Mouse (Mus musculus): ENCODE measurements around the gene Tmem95. TPM values are rescaled to one million over a fixed set of nuclear protein-coding genes. Genes with fewer than 3 reads are reported as not detected.

The Tmem95 gene
- total and polyA plus RNA-seq, 3 experiments, result not detected

- TF ChIP-seq SMC3 (IDR thresholded peaks at IDR 0.05; ENCODE audit: low read depth, low read length) (no peak), MEF2A (IDR thresholded peaks at IDR 0.05; ENCODE audit: borderline replicate concordance, low read depth, low read length) (no peak), JUND (conservative IDR thresholded peaks at IDR 0.05; ENCODE audit: low read depth, low read length) (no peak), BHLHE40 (IDR thresholded peaks at IDR 0.05; ENCODE audit: low read depth, low read length) (peak; percentile 42; the same call in 1 of the 2 replicates), POLR2A (IDR thresholded peaks at IDR 0.05; ENCODE audit: low read depth, low read length) (peak; percentile 51), ZNF384 (IDR thresholded peaks at IDR 0.05; ENCODE audit: low read depth, low read length) (peak; percentile 82), E2F4 (IDR thresholded peaks at IDR 0.05; ENCODE audit: insufficient replicate concordance, low read depth, low read length) (no peak)
These were observed 16.9 kb upstream of the Tmem95 start (continued) for GRCm38 (mm10) chr11:69894671-69895070.

DNA sequence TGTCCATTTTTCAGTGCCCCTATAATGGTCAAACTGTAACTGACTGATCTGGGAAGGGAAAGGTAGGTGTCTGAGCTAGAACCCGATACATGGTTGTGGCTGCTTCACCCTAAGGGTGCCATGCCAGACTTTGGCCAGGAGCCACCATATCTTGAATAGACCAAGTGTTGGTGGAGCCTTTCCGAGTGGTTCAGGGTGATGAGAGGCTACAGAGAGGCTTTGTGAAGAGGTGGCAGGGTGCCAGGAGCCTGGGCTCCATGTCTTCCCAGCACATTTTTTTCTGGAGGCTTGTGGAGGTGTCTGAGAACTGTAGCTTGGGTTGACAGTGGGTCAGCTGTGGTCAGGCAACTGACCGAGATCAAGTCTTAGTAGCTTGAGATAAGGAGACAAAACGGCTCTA lies 13.7 kb upstream of the Tmem95 start:
- in situ Hi-C loops (cut with MboI; ENCODE audit: low pct_ligation_motif_present, low pct_unique_long_range_greater_than_20kb, low sequenced_read_pairs), result no loop called here
- no peaks in the 10 kb centered on the region for H3K79me2 ChIP-seq (replicated peaks; ENCODE audit: control insufficient read depth, extremely low read depth, insufficient read depth, poor library complexity, severe bottlenecking)
- no peak overlapping the region for H3K27ac ChIP-seq (ENCODE audit: insufficient read depth, low read depth)
- TF ChIP-seq CTCF (conservative IDR thresholded peaks at IDR 0.05 in 1 of 2, IDR thresholded peaks at IDR 0.05 in 1 of 2; ENCODE audit: low read depth in 2 of 2, low read length in 2 of 2) (no peak), ZNF384 (IDR thresholded peaks at IDR 0.05; ENCODE audit: low read depth, low read length) (no peak), SIN3A (IDR thresholded peaks at IDR 0.05; ENCODE audit: low read length) (no peak), TBP (conservative IDR thresholded peaks at IDR 0.05; ENCODE audit: low read depth, low read length) (no peak), RAD21 (IDR thresholded peaks at IDR 0.05; ENCODE audit: low read depth, low read length) (no peak), POLR2AphosphoS2 (IDR thresholded peaks at IDR 0.05; ENCODE audit: low read depth, low read length) (no peak), GABPA (IDR thresholded peaks at IDR 0.05; ENCODE audit: insufficient replicate concordance, low read depth, low read length) (no peak), TCF12 (IDR thresholded peaks at IDR 0.05; ENCODE audit: low read depth, low read length) (no peak), MAZ (IDR thresholded peaks at IDR 0.05; ENCODE audit: low read depth, low read length) (no peak), BHLHE40 (IDR thresholded peaks at IDR 0.05; ENCODE audit: low read depth, low read length) (no peak), PAX5 (IDR thresholded peaks at IDR 0.05; ENCODE audit: low read length) (no peak), MAFK (IDR thresholded peaks at IDR 0.05; ENCODE audit: insufficient replicate concordance, low read length) (no peak)
- H3K36me3 ChIP-seq (replicated peaks in 1 of 2; ENCODE audit: control insufficient read depth in 1 of 2, insufficient read depth in 1 of 2, low read length in 1 of 2), result peaks cover 3 to 60% of the 10 kb centered on the region in 2 experiments
- no peak overlapping the region for H3K4me3 ChIP-seq (replicated peaks in 1 of 3; ENCODE audit: low read depth in 2 of 3, low read length in 2 of 3, poor library complexity in 1 of 3)
- H3K9me3 ChIP-seq (replicated peaks; ENCODE audit: low read length), result no peaks in the 10 kb centered on the region
- H3K27me3 ChIP-seq (replicated peaks), result no peaks in the 10 kb centered on the region
- peaks cover 5 to 22% of the 10 kb centered on the region in 2 experiments; a peak in 3 of 4 replicates for H3K4me1 ChIP-seq (ENCODE audit: control insufficient read depth in 1 of 2, insufficient read depth in 2 of 2)
- no peak overlapping the region for H3K4me2 ChIP-seq (ENCODE audit: insufficient read depth, low read depth, poor library complexity, severe bottlenecking)
- no peak for DNase-seq (ENCODE audit: extremely low read depth)
- no peak overlapping the region for H3K9ac ChIP-seq (ENCODE audit: insufficient read depth, low read depth)
- dilution Hi-C loops (cut with MboI; ENCODE audit: extremely low pct_ligation_motif_present, extremely low pct_unique_long_range_greater_than_20kb, low sequenced_read_pairs), result no loop called here

DNA sequence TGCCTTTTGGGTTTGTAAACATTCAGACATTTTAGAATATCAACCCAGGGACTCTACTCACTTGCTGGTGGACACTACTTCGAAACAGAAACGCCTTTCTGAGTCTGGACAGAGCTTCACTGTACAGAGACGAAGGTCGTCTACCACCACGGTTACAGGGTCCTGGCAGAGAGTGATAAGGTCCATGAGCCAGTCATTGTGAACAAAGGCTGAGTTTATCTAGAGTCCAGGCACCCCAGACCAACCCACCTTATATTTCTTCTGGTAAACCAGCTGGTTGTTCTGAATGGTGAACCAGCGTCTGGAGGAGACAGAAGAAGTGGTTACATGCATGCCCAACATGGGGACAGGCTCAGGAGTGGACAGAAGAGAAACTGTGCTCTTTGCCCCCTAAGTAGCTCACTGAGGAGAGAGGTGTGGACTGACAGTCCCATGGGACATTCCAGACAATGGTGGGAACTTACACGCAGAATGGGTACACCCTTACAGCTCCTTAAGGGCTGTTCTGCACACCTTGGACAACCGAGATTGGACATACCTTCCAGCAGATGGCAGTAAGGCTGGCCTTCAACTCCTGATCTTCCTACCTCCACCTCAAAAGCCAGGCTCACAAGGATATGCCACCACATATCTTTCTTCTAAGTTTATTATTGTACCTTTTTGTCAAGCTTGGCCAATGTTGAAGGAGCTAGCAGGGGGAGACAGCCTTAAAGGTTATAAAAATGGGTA lies 9.3 kb upstream of the Tmem95 start:
- in situ Hi-C loops (cut with MboI; ENCODE audit: low pct_ligation_motif_present, low pct_unique_long_range_greater_than_20kb, low sequenced_read_pairs), result no loop called here
- H3K9me3 ChIP-seq (replicated peaks; ENCODE audit: low read length), result peaks cover 10% of the 10 kb centered on the region
- TF ChIP-seq CTCF (conservative IDR thresholded peaks at IDR 0.05 in 1 of 2, IDR thresholded peaks at IDR 0.05 in 1 of 2; ENCODE audit: low read depth in 2 of 2, low read length in 2 of 2) (peak in 1 of 2 experiments; percentile 64; a peak in 2 of 4 replicates), ZNF384 (IDR thresholded peaks at IDR 0.05; ENCODE audit: low read depth, low read length) (no peak), KAT2A (IDR thresholded peaks at IDR 0.05; ENCODE audit: insufficient replicate concordance, low read length) (no peak), SMC3 (IDR thresholded peaks at IDR 0.05; ENCODE audit: low read depth, low read length) (peak; percentile 66), SIN3A (IDR thresholded peaks at IDR 0.05; ENCODE audit: low read length) (no peak), GABPA (IDR thresholded peaks at IDR 0.05; ENCODE audit: insufficient replicate concordance, low read depth, low read length) (no peak), RAD21 (IDR thresholded peaks at IDR 0.05; ENCODE audit: low read depth, low read length) (peak; percentile 44)
- H3K4me1 ChIP-seq (ENCODE audit: control insufficient read depth in 1 of 2, insufficient read depth in 2 of 2), result peaks cover 0 to 4% of the 10 kb centered on the region in 2 experiments; a peak in 2 of 4 replicates
- H3K27me3 ChIP-seq (replicated peaks), result no peaks in the 10 kb centered on the region
- no peak overlapping the region for H3K9ac ChIP-seq (ENCODE audit: insufficient read depth, low read depth)
- no peaks in the 10 kb centered on the region for H3K79me2 ChIP-seq (replicated peaks; ENCODE audit: control insufficient read depth, extremely low read depth, insufficient read depth, poor library complexity, severe bottlenecking)
- no peak for DNase-seq (ENCODE audit: extremely low read depth)
- no peak overlapping the region for H3K4me3 ChIP-seq (replicated peaks in 1 of 3; ENCODE audit: low read depth in 2 of 3, low read length in 2 of 3, poor library complexity in 1 of 3)
- dilution Hi-C loops (cut with MboI; ENCODE audit: extremely low pct_ligation_motif_present, extremely low pct_unique_long_range_greater_than_20kb, low sequenced_read_pairs), result no loop called here
- H3K4me2 ChIP-seq (ENCODE audit: insufficient read depth, low read depth, poor library complexity, severe bottlenecking), result no peak overlapping the region
- H3K27ac ChIP-seq (ENCODE audit: insufficient read depth, low read depth), result no peak overlapping the region
- peaks cover 23 to 96% of the 10 kb centered on the region in 2 experiments for H3K36me3 ChIP-seq (replicated peaks in 1 of 2; ENCODE audit: control insufficient read depth in 1 of 2, insufficient read depth in 1 of 2, low read length in 1 of 2)

Data from CH12.LX (cell line).